Mouse (Mus musculus) heart, adult 2 months (tissue): ENCODE measurements around the gene Galnt18. TPM values are rescaled to one million over a fixed set of nuclear protein-coding genes. Genes with fewer than 3 reads are reported as not detected.

Experiments used
- DNase-seq, 2 experiments: peaks; one replicate each; pipeline ENCODE4 v3.0.0; 2021
- H3K27ac ChIP-seq: fragments of 200-600 bp; 2 replicates; pipeline ENCODE4 v1.8.1; 2022
- H3K27me3 ChIP-seq: fragments of 200-500 bp; 2 replicates; pipeline ENCODE4 v1.6.1; 2012; ENCODE audit warnings: mild to moderate bottlenecking, low read length, inconsistent platforms, mixed read lengths; ENCODE audit not compliant: control insufficient read depth, insufficient read depth
- H3K36me3 ChIP-seq: fragments of 200-500 bp; 2 replicates; pipeline ENCODE4 v1.6.1; 2012; ENCODE audit warnings: low read length, inconsistent platforms; ENCODE audit not compliant: control insufficient read depth, insufficient read depth
- H3K4me1 ChIP-seq: fragments of 200-500 bp; 2 replicates; pipeline ENCODE4 v1.6.1; 2011; ENCODE audit warnings: low read length; ENCODE audit not compliant: control insufficient read depth, insufficient read depth
- H3K4me3 ChIP-seq: fragments of 200-600 bp; 2 replicates; pipeline ENCODE4 v1.8.1; 2022
- H3K79me2 ChIP-seq: fragments of 200-500 bp; replicated peaks from 2 replicates; pipeline ENCODE4 v1.6.1; 2012; ENCODE audit warnings: mild to moderate bottlenecking, inconsistent platforms, low read length, moderate library complexity, mixed read lengths; ENCODE audit not compliant: control insufficient read depth, insufficient read depth
- H3K9ac ChIP-seq: fragments of 200-500 bp; 2 replicates; pipeline ENCODE4 v1.6.1; 2012; ENCODE audit warnings: low read depth, mild to moderate bottlenecking, control low read depth, inconsistent platforms, low read length, mixed read lengths
- CTCF ChIP-seq: fragments of 200-600 bp; IDR thresholded peaks from 2 replicates; pipeline ENCODE4 v1.8.1; 2022; ENCODE audit warnings: antibody characterized with exemption, mild to moderate bottlenecking, moderate library complexity
- EP300 ChIP-seq: fragments of 200-500 bp; IDR thresholded peaks from 2 replicates; pipeline ENCODE4 v1.6.1; 2011; ENCODE audit warnings: low read depth, low read length, control low read depth; ENCODE audit not compliant: insufficient read depth
- POLR2A ChIP-seq: fragments of 200-500 bp; IDR thresholded peaks from 2 replicates; pipeline ENCODE4 v1.6.1; 2011; ENCODE audit warnings: mild to moderate bottlenecking, low read depth, low read length, control low read depth; ENCODE audit not compliant: insufficient read depth
- WGBS: fragments of 180-500 bp; shearing (Covaris S2); methylation state at CpG from one replicate; pipeline ENCODE4 v1.1.7; 2018; 5-methylcytosine and 5-hydroxymethylcytosine counted together
- intact Hi-C: fragments of 180-260 bp; cut with DNase I; formaldehyde crosslinking; loops from one replicate; pipeline ENCODE4 v1.15.1; 2025
- polyA plus RNA-seq: library from polyadenylated mRNA; depleted of rRNA; stranded (reverse); fragments of >200 nt; gene quantifications from 2 replicates; pipeline ENCODE4 v1.2.3, GENCODE M21; 2012
- total RNA-seq, 2 experiments: library from RNA; stranded (reverse); gene quantifications; 2 replicates each; pipeline ENCODE4 v1.2.3; 2021

Galnt18 gene
- total and polyA plus RNA-seq, 3 experiments, result 11.4 to 13.6 (median 12.1) TPM

- intact Hi-C loops, result no loop called here
- Histone ChIP-seq H3K79me2 (no peaks in the 10 kb centered on the region), H3K36me3 (peaks cover 4% of the 10 kb centered on the region; the same call in 1 of the 2 replicates), H3K4me3 (no peak overlapping the region), H3K9ac (no peak overlapping the region), H3K4me1 (peaks cover 11% of the 10 kb centered on the region), H3K27me3 (no peaks in the 10 kb centered on the region), H3K27ac (no peak overlapping the region; the same call in 1 of the 2 replicates)
- peak in 1 of 2 experiments; percentile 35 for DNase-seq
- 61% methylated on average over 14 of the region's 14 CpGs for WGBS
- TF ChIP-seq EP300 (no peak), CTCF (no peak), POLR2A (no peak)
Measured at GRCm38 (mm10) chr7:111663139-111664073, 116.4 kb downstream of the Galnt18 start.

- Histone ChIP-seq H3K36me3 (no peaks in the 10 kb centered on the region), H3K27ac (no peak overlapping the region), H3K9ac (no peak overlapping the region), H3K4me3 (no peak overlapping the region), H3K4me1 (peaks cover 7% of the 10 kb centered on the region), H3K79me2 (no peaks in the 10 kb centered on the region), H3K27me3 (no peaks in the 10 kb centered on the region)
- TF ChIP-seq EP300 (no peak), POLR2A (no peak)
- DNase-seq, result no peak
- WGBS, result 64% methylated on average over 4 of the region's 4 CpGs
- intact Hi-C loops, result loop anchor here (5.0 kb wide), 1 partner anchor 56 kb away; no protein-coding TSS in a partner anchor
Measured at GRCm38 (mm10) chr7:111658579-111658978, 121.2 kb downstream of the Galnt18 start.

DNA sequence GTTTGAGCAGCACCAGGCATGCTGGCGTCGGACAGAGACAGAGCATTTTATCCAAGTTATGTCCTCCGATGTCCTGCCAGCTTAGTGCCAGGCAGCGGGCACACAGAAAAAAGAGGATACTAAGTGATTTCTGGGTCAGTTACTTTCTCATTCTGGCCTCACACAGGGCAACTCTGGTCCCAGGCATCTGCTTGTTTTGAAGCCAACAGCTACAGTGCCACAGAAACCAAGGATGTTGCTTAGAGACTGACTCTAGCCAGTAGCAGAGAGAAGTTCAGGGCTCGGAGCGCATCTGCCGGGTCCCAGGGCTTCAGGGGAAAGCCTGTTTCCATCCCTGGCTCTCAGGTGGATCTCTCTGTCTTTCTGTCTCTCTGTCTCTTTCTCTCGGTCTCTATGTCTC lies 124.8 kb downstream of the Galnt18 start:
- intact Hi-C loops, result loop anchor here (5.0 kb wide), 1 partner anchor 53 kb away; no protein-coding TSS in a partner anchor
- WGBS, result 85% methylated on average over 8 of the region's 8 CpGs

GRCm38 (mm10) chr7:111654526-111654925 lies 125.3 kb downstream of the Galnt18 start:
- intact Hi-C loops, result no loop called here
- H3K4me3 ChIP-seq, result no peak overlapping the region
- no peaks in the 10 kb centered on the region for H3K36me3 ChIP-seq
- H3K79me2 ChIP-seq, result no peaks in the 10 kb centered on the region
- no peak overlapping the region for H3K9ac ChIP-seq
- no peak for TF ChIP-seq EP300
- H3K4me1 ChIP-seq, result no peaks in the 10 kb centered on the region
- DNase-seq, result no peak
- no peak overlapping the region for H3K27ac ChIP-seq
- no peaks in the 10 kb centered on the region for H3K27me3 ChIP-seq

More for the DNA sequence above, 124.8 kb downstream of the Galnt18 start:
- no peak for DNase-seq
- Histone ChIP-seq H3K4me3 (no peak overlapping the region), H3K27ac (no peak overlapping the region), H3K27me3 (no peaks in the 10 kb centered on the region), H3K4me1 (no peaks in the 10 kb centered on the region), H3K36me3 (no peaks in the 10 kb centered on the region), H3K9ac (no peak overlapping the region), H3K79me2 (no peaks in the 10 kb centered on the region)
- TF ChIP-seq POLR2A (no peak), EP300 (no peak), CTCF (no peak)

DNA sequence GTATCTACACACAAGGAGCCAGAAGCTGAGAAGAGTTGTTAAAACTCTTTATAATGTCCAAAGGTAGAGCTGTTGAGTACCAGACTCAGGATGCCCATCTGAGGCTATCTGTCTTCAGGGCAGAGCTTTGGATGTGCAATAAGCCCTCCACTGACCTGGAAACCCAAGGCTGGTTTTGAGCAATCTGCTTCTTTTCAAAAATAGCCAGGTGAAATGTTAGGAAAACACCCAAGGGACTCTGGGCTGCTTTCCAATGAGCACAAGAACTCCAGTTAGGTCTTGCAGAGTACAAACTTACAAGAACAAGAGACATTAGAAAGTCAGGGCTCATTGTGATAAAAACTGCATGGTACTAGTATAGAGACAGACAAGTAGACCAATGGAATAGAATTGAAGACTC lies 135.4 kb downstream of the Galnt18 start:
- no peak overlapping the region for H3K27ac ChIP-seq
- intact Hi-C loops, result no loop called here
- DNase-seq, result no peak
- no peaks in the 10 kb centered on the region for H3K79me2 ChIP-seq
- H3K27me3 ChIP-seq, result no peaks in the 10 kb centered on the region
- H3K9ac ChIP-seq, result no peak overlapping the region
- H3K36me3 ChIP-seq, result no peaks in the 10 kb centered on the region
- no peak overlapping the region for H3K4me3 ChIP-seq
- TF ChIP-seq CTCF (no peak), POLR2A (no peak), EP300 (no peak)
- H3K4me1 ChIP-seq, result peaks cover 2% of the 10 kb centered on the region

DNA sequence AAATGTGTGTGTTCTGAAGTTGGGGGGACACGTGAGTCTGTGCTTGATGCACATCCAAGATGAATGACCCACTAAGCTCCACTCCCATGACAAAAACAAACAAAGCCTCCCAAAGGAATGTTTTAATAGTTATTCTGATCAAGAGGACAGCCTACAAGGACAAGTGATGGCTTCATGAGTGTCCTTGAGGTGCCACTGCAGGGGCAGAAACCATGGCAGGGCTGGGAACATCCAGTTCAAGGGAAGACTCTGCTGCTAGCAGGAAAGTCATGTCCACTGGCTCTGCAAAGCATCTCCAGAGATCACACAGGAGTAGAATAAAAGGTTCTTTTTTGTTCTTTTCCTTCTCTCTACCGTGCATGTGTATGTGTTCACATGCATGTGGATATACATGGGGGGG lies 140.9 kb downstream of the Galnt18 start:
- H3K27ac ChIP-seq, result no peak overlapping the region
- peaks cover 11% of the 10 kb centered on the region for H3K4me1 ChIP-seq
- peaks cover 3% of the 10 kb centered on the region; the same call in 1 of the 2 replicates for H3K36me3 ChIP-seq
- H3K4me3 ChIP-seq, result no peak overlapping the region
- intact Hi-C loops, result no loop called here
- WGBS, result 62% methylated on average over 2 of the region's 2 CpGs
- no peak overlapping the region for H3K9ac ChIP-seq
- no peaks in the 10 kb centered on the region for H3K79me2 ChIP-seq
- DNase-seq, result no peak
- TF ChIP-seq POLR2A, result no peak
- TF ChIP-seq EP300, result no peak
- no peak for TF ChIP-seq CTCF
- no peaks in the 10 kb centered on the region for H3K27me3 ChIP-seq
